Mouse (Mus musculus): ENCODE measurements around the gene Hoxd9. TPM values are rescaled to one million over a fixed set of nuclear protein-coding genes. Genes with fewer than 3 reads are reported as not detected.
A peak's percentile ranks its signal among the peaks of the same experiment; 100 is the strongest.

Hoxd9 gene
- polyA plus RNA-seq, 1 experiment from 2014 or later, result not detected

DNA sequence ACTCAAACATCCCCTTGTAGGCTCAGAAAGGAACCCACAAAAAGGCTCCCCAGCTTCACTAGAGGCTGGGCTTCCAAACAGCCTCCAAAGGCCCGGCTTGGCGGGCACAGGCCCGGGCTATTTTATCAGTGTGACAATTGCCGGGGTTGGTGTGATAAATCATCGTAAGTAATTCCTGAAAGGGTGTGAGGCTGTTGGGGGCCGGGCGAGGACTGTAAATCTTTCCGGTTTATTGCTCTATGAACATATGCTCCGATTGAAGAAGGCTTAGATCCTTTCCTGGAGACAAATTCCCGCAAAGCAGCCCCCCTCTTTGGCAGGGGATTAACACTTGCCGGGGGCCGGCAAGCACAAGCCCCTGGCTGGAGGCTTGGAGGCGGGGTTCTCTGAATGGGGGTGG, 36.9 kb downstream of the Hoxd9 start:
- Histone ChIP-seq H3K4me3 (ENCODE audit: low read depth, low read length) (no peak overlapping the region), H3K27me3 (ENCODE audit: control insufficient read depth, insufficient read depth, low read length) (peaks cover 94% of the 10 kb centered on the region), H3K4me1 (ENCODE audit: control insufficient read depth, insufficient read depth, low read length) (peaks cover 4% of the 10 kb centered on the region; the same call in 1 of the 2 replicates), H3K4me2 (no peak overlapping the region), H3K36me3 (ENCODE audit: control insufficient read depth, insufficient read depth, low read length) (no peaks in the 10 kb centered on the region), H3K9ac (ENCODE audit: low read depth, low read length) (no peak overlapping the region), H3K9me3 (replicated peaks; ENCODE audit: control insufficient read depth, low read length) (no peaks in the 10 kb centered on the region), H3K27ac (ENCODE audit: low read depth, low read length) (no peak overlapping the region)
- ATAC-seq (replicated peaks; ENCODE audit: insufficient number of reproducible peaks, low FRiP score, low TSS enrichment), result no peak
- 2% methylated on average over 13 of the region's 13 CpGs for WGBS (ENCODE audit: insufficient replicate concordance)

DNA sequence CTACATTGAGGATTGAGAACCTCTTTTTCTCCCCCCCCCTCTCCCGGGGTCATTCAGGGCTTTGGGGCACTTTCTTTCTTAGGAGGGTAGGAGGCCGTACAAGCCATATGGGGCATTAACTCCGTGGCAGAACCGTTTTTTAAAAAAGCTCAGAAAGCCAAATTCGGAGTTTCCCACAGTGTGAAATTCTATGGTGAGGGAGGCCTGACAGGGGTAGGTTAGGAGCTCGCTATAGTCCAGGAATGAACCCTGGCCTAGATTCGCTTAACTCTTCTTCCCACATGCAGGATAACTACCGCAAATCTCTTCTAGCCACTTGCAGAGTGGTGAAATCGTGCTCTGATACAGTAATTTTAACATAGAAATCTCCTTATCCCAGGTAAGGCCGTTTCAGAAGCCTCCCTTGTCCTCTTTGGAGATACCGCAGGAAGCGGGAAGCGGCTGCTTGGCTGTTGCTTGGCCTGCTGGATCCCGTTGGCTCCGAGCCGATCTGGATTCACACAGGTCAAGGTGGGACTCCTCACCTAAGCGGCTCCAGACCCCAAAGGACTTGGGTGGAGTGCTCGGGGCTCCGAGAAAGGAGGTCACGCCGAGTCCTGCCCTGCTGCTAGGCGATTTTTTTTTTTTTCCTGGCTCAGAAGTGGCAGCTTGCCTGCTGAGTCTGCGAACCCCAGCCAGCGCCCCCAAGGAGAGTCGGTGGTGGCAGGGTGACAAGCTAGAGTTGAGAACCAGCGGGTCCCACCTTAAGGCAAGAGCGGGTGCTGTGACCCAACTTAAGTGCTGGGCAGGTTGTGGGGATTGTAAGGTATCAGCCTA, 37.7 kb downstream of the Hoxd9 start:
- Histone ChIP-seq H3K9me3 (replicated peaks; ENCODE audit: control insufficient read depth, low read length) (no peaks in the 10 kb centered on the region), H3K27me3 (ENCODE audit: control insufficient read depth, insufficient read depth, low read length) (peaks cover 97% of the 10 kb centered on the region), H3K9ac (ENCODE audit: low read depth, low read length) (no peak overlapping the region), H3K27ac (ENCODE audit: low read depth, low read length) (no peak overlapping the region), H3K4me2 (peak overlapping the region; percentile 46), H3K4me3 (ENCODE audit: low read depth, low read length) (no peak overlapping the region), H3K36me3 (ENCODE audit: control insufficient read depth, insufficient read depth, low read length) (no peaks in the 10 kb centered on the region), H3K4me1 (ENCODE audit: control insufficient read depth, insufficient read depth, low read length) (peaks cover 4% of the 10 kb centered on the region; the same call in 1 of the 2 replicates)
- WGBS (ENCODE audit: insufficient replicate concordance), result 2% methylated on average over 27 of the region's 27 CpGs
- no peak for ATAC-seq (replicated peaks; ENCODE audit: insufficient number of reproducible peaks, low FRiP score, low TSS enrichment)

DNA sequence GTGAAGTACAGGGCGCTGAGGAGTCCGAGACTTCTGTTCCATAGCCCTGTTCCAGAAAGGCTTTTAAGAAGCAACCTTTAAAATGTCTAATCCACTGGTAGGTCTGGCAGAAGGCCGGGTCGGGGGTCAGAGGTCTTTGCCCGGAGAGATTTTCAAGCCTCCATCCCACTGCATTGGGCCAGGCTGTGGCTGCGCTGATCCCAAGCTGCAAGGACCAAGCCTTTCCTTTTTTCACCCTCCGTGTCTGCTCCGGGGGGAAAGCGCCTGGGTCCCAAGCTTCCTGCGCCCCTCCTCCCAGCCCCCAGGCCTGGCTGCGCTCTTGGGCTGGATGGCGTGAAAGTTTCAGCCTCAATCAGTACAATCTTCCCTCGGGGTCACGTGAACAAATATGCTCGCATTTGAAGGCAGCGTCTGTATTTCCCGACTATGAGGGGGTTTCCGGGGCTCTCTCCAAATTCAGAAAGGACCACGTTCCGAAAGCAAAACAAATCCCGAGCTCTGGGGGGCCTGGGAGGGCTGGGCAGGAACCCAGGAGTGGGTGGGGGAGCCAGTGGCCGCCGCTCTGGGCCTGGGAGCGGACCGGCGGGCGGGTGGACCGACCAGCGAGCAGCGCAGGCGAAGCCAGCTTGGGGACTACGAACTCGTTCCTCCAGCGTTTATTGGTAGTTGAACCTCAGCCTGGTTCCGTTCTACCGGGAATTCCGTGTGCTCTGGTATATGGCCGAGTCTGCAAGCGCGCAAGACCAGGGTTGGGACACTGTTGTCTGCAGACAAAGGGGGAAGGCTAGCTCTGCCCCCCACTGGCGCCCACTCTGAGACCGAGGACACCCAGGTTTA, 38.5 kb downstream of the Hoxd9 start:
- Histone ChIP-seq H3K4me1 (ENCODE audit: control insufficient read depth, insufficient read depth, low read length) (peaks cover 4% of the 10 kb centered on the region), H3K4me2 (peak overlapping the region; percentile 46), H3K27ac (ENCODE audit: low read depth, low read length) (no peak overlapping the region), H3K9ac (ENCODE audit: low read depth, low read length) (0 out of 2 replicates have a peak overlapping the region, but pooled peaks have one; percentile 34), H3K9me3 (replicated peaks; ENCODE audit: control insufficient read depth, low read length) (no peaks in the 10 kb centered on the region), H3K4me3 (ENCODE audit: low read depth, low read length) (peak overlapping the region; percentile 30), H3K36me3 (ENCODE audit: control insufficient read depth, insufficient read depth, low read length) (no peaks in the 10 kb centered on the region), H3K27me3 (ENCODE audit: control insufficient read depth, insufficient read depth, low read length) (peaks cover 96% of the 10 kb centered on the region)
- WGBS (ENCODE audit: insufficient replicate concordance), result under 1% methylated on average over 42 of the region's 42 CpGs
- no peak for ATAC-seq (replicated peaks; ENCODE audit: insufficient number of reproducible peaks, low FRiP score, low TSS enrichment)

DNA sequence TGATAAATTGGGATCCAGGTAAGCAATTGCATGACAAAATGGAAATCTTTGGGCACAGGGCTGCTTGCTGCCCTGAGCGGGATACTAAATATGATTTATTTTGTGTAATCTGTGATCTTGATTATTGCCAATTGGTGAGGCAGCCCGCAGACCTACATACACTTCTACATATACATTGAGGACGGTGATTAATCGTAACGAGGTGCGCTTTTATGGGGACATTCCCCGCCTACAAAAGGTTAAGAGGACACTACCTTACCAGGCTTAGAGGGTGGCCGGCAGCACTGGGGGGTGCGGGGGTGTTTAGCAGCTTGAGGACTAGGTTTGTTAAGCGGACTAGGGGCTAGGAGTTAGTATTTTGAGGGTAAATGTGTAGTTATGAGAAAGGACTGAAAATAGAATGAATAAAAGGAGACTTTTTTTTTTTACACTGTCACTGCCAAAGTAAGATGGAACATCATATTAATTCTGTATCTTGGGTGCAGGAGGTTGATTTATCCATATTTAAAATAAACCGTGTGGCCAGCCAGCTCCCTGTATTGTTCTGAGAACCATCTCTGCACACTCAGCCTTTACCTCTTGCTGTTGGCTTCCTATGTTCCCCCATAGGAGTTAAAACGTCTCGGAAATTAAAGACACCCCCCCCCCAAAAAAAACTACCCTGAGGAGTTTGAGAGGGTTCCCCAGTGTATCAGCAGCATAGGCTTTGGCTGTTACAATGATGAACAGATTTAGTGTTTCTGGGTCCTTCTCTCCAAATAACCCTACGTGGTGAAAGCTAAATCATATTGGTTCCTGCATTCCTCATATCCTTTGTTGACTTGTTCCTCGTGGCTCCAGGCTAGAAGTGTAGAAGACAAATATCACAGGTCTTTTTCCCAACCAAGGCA, 39.4 kb downstream of the Hoxd9 start:
- H3K4me2 ChIP-seq, result no peak overlapping the region; the same call in 1 of the 2 replicates
- 0 out of 2 replicates have a peak overlapping the region, but pooled peaks have one; percentile 30 for H3K4me3 ChIP-seq (ENCODE audit: low read depth, low read length)
- no peak overlapping the region for H3K9ac ChIP-seq (ENCODE audit: low read depth, low read length)
- H3K4me1 ChIP-seq (ENCODE audit: control insufficient read depth, insufficient read depth, low read length), result peaks cover 4% of the 10 kb centered on the region
- no peaks in the 10 kb centered on the region for H3K36me3 ChIP-seq (ENCODE audit: control insufficient read depth, insufficient read depth, low read length)
- no peaks in the 10 kb centered on the region for H3K9me3 ChIP-seq (replicated peaks; ENCODE audit: control insufficient read depth, low read length)
- H3K27me3 ChIP-seq (ENCODE audit: control insufficient read depth, insufficient read depth, low read length), result peaks cover 97% of the 10 kb centered on the region
- no peak for ATAC-seq (replicated peaks; ENCODE audit: insufficient number of reproducible peaks, low FRiP score, low TSS enrichment)
- H3K27ac ChIP-seq (ENCODE audit: low read depth, low read length), result no peak overlapping the region
- WGBS (ENCODE audit: insufficient replicate concordance), result 4% methylated on average over 15 of the region's 15 CpGs

DNA sequence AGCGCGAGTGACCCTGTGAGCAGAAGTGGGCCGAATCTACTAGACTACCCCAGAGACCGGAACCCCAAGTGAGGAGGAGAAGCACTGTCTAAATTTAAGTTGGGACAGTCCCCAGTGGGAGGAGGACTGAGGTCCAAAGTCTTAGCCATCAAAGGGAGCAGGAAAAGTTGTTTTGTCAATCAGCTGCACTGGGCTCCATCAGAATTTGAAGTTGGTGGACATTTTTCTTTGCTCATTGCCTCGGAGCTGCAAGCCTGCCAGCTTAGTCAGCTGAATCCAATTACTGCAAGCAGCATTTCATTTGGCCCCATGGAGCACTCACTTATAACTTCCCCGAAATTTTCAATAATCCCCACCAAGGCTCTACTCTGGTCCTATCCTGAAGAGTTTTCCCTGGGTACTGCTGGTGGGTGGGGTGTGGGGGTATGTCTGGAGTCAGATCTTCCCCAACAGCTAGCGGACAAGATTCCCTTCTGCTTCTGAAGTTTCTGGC, 40.1 kb downstream of the Hoxd9 start:
- Histone ChIP-seq H3K4me1 (ENCODE audit: control insufficient read depth, insufficient read depth, low read length) (peaks cover 4% of the 10 kb centered on the region), H3K27ac (ENCODE audit: low read depth, low read length) (no peak overlapping the region), H3K9me3 (replicated peaks; ENCODE audit: control insufficient read depth, low read length) (no peaks in the 10 kb centered on the region), H3K4me2 (no peak overlapping the region), H3K4me3 (ENCODE audit: low read depth, low read length) (no peak overlapping the region), H3K27me3 (ENCODE audit: control insufficient read depth, insufficient read depth, low read length) (peaks cover 96% of the 10 kb centered on the region), H3K9ac (ENCODE audit: low read depth, low read length) (no peak overlapping the region), H3K36me3 (ENCODE audit: control insufficient read depth, insufficient read depth, low read length) (no peaks in the 10 kb centered on the region)
- 4% methylated on average over 7 of the region's 7 CpGs for WGBS (ENCODE audit: insufficient replicate concordance)
- ATAC-seq (replicated peaks; ENCODE audit: insufficient number of reproducible peaks, low FRiP score, low TSS enrichment), result no peak

DNA sequence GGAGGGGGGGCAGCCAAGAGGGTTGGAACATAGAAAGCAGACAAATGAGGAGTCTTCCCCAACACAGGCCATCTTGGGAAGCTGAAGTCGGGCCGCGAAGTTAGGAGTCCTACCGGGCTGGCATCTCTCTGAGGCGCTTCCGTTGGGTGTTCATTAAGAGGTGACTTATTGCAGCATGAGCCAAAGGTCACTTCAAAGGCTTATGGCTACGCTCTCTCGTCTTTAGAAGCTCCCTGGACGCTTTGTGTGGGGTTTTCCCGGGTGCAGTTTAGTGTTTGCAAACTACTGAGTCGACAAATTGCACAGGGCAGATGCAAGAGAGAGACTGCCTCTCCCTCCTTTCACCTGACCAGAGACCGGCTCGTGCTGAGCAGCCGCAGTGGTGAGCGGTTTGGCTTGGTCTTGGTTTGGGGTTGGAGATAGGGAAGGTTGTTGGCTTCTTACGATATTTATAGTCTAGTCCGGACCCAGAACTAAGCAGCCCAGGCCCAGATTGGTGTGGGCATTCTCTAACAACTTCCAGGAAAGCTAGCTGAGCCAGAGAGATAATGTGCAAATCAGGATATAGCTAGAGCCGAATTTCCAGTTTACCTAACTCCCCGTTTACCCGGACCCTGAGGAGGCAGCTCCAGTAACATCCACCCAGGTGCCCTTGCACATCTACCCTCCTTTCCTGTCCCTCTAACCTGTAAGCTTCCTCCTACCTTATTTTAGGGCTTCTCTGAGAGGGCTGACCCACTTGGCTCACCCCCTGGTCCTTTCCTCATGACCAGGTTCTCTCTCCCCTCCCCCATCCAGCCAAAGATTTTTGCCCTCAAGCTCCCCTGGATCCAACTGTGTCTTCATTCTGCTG, 41.3 kb downstream of the Hoxd9 start:
- under 1% methylated on average over 20 of the region's 20 CpGs for WGBS (ENCODE audit: insufficient replicate concordance)

DNA sequence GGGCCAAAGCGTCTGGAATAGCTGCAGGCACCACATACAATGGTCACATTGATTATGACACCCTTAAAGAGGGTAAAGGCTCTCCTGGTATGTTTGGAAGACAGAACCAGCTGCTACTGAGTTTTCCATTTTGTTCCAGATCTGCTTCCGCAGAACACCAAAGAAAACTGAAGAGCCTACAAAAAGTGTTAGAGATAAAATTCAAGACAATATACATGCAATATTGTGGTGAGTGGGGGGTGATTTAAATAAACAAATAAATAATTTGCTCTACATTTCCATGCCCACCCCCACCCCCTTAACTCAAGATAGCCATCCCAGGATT, 41.9 kb downstream of the Hoxd9 start:
- H3K4me1 ChIP-seq (ENCODE audit: control insufficient read depth, insufficient read depth, low read length), result peaks cover 4% of the 10 kb centered on the region
- no peak for ATAC-seq (replicated peaks; ENCODE audit: insufficient number of reproducible peaks, low FRiP score, low TSS enrichment)
- H3K4me3 ChIP-seq (ENCODE audit: low read depth, low read length), result no peak overlapping the region
- H3K27ac ChIP-seq (ENCODE audit: low read depth, low read length), result no peak overlapping the region
- no peaks in the 10 kb centered on the region for H3K9me3 ChIP-seq (replicated peaks; ENCODE audit: control insufficient read depth, low read length)
- peaks cover 96% of the 10 kb centered on the region for H3K27me3 ChIP-seq (ENCODE audit: control insufficient read depth, insufficient read depth, low read length)
- no peaks in the 10 kb centered on the region for H3K36me3 ChIP-seq (ENCODE audit: control insufficient read depth, insufficient read depth, low read length)
- 12% methylated on average over 2 of the region's 2 CpGs for WGBS (ENCODE audit: insufficient replicate concordance)
- H3K4me2 ChIP-seq, result no peak overlapping the region
- H3K9ac ChIP-seq (ENCODE audit: low read depth, low read length), result no peak overlapping the region

More for the DNA sequence above, 41.3 kb downstream of the Hoxd9 start:
- Histone ChIP-seq H3K27ac (ENCODE audit: low read depth, low read length) (no peak overlapping the region), H3K27me3 (ENCODE audit: control insufficient read depth, insufficient read depth, low read length) (peaks cover 96% of the 10 kb centered on the region), H3K9me3 (replicated peaks; ENCODE audit: control insufficient read depth, low read length) (no peaks in the 10 kb centered on the region), H3K4me3 (ENCODE audit: low read depth, low read length) (no peak overlapping the region), H3K36me3 (ENCODE audit: control insufficient read depth, insufficient read depth, low read length) (no peaks in the 10 kb centered on the region), H3K9ac (ENCODE audit: low read depth, low read length) (no peak overlapping the region), H3K4me2 (no peak overlapping the region), H3K4me1 (ENCODE audit: control insufficient read depth, insufficient read depth, low read length) (peaks cover 4% of the 10 kb centered on the region)
- no peak for ATAC-seq (replicated peaks; ENCODE audit: insufficient number of reproducible peaks, low FRiP score, low TSS enrichment)

Measured in heart, embryonic 11.5 days (tissue).